17 mouse cellular contexts compared by ENCODE assay signal in genomic region chr15:61154166-61154565, GRCm38 (mm10).
"Had no signal": no experiment of that assay in that cellular context is flagged by ENCODE, and none has a peak within 500 bp of the region (broad histone marks: within the 10 kb centered on the region; RNA-seq: fewer than 3 reads in every experiment).

No protein-coding gene starts in this region.

- H3K36me3 ChIP-seq: limb, embryonic 10.5 days; limb, embryonic 13.5 days; liver, embryonic 13.5 days; midbrain, embryonic 12.5 days; midbrain, embryonic 15.5 days; neural tube, embryonic 13.5 days; stomach, embryonic 15.5 days had no signal

- H3K4me3 ChIP-seq: limb, embryonic 10.5 days; limb, embryonic 13.5 days; liver, embryonic 13.5 days; midbrain, embryonic 12.5 days; midbrain, embryonic 15.5 days; neural tube, embryonic 13.5 days; stomach, embryonic 15.5 days had no signal

- DNase-seq: kidney, adult 2 months; kidney, postnatal 4 days; liver; liver, embryonic 13.5 days; lung, adult 2 months; retina, postnatal 1 day; right cerebral cortex, postnatal 25 days; spleen, adult 18-20 months; thymus, postnatal 25 days had no signal

- ATAC-seq: midbrain, embryonic 15.5 days had no signal

- H3K27ac ChIP-seq: kidney, postnatal 0 days; limb, embryonic 10.5 days; limb, embryonic 13.5 days; liver, embryonic 13.5 days; macrophage; midbrain, embryonic 12.5 days; midbrain, embryonic 15.5 days; neural tube, embryonic 13.5 days; stomach, embryonic 15.5 days had no signal

- H3K4me1 ChIP-seq: liver, embryonic 13.5 days; stomach, embryonic 15.5 days had no signal

- H3K27me3 ChIP-seq: liver, embryonic 13.5 days; stomach, embryonic 15.5 days had no signal

- H3K4me2 ChIP-seq: limb, embryonic 13.5 days; liver, embryonic 13.5 days; midbrain, embryonic 12.5 days; midbrain, embryonic 15.5 days; neural tube, embryonic 13.5 days; stomach, embryonic 15.5 days had no signal

- H3K9ac ChIP-seq: limb, embryonic 13.5 days; liver, embryonic 13.5 days; midbrain, embryonic 12.5 days; midbrain, embryonic 15.5 days; neural tube, embryonic 13.5 days; stomach, embryonic 15.5 days had no signal

- H3K9me3 ChIP-seq: limb, embryonic 10.5 days; limb, embryonic 13.5 days; liver, embryonic 13.5 days; midbrain, embryonic 12.5 days; midbrain, embryonic 15.5 days; neural tube, embryonic 13.5 days; stomach, embryonic 15.5 days had no signal
